In the genomic region with DNA sequence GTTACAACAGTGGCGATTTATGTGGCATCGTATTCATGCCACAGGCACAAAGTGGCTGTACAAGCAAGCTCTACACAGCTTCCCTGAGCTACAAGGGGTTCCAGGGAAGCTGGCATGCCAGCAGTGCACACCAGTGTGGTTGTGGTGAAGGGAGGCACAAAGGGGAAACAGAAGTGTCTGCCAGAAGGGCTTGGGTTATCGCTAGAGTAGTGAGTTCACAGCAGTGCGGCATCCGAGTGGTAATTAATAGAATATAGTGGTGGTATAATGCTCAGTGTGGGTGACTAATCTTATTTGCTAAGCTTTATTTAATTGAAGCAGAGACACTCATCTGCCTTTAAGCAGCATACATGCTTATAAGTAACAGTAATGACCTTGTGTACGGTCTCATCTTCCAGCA, we compare ENCODE assay signal across 23 mouse cellular contexts. TPM values are rescaled to one million over a fixed set of nuclear protein-coding genes. Genes with fewer than 3 reads are reported as not detected.
DNase-seq lines count a peak whose midpoint lies in the region; ATAC-seq and TF ChIP-seq lines count a peak whose summit lies in the region.
"Had no signal": no experiment of that assay in that cellular context is flagged by ENCODE, and none has a peak within 500 bp of the region (broad histone marks: within the 10 kb centered on the region; RNA-seq: fewer than 3 reads in every experiment).

No protein-coding gene starts in this region.

- TF ChIP-seq CTCF in cortical plate, adult 2 months (IDR thresholded peaks at IDR 0.05; ENCODE audit: extremely low read depth, insufficient read depth, low read length), result no peak

- H3K27me3 ChIP-seq in hindbrain, embryonic 16.5 days (replicated peaks; ENCODE audit: control insufficient read depth, insufficient read depth, low read length), result no peaks in the 10 kb centered on the region
- no peaks in the 10 kb centered on the region for H3K27me3 ChIP-seq in hindbrain, embryonic 11.5 days (ENCODE audit: control insufficient read depth, insufficient read depth, low read length)
- H3K27me3 ChIP-seq: embryonic facial prominence, embryonic 12.5 days; limb, embryonic 15.5 days; liver, embryonic 15.5 days had no signal

- DNase-seq in hindbrain, embryonic 11.5 days (ENCODE audit: low spot score), result no peak
- DNase-seq in Muller cell, postnatal 12 days (ENCODE audit: inconsistent ontology term), result peak; percentile 15
- DNase-seq in retina, adult 2 months (ENCODE audit: low read depth, low spot score), result peak; percentile 9
- no peak for DNase-seq in adrenal gland, adult 8-10 months
- DNase-seq in adrenal gland, postnatal 14 days, result no peak
- DNase-seq: adrenal gland, postnatal 25 days; cerebellum, adult 11-12 months; cerebellum, postnatal 36 days; gastrocnemius, postnatal 25 days; heart, postnatal 14 days; kidney, adult 2 months; kidney, postnatal 10 days; thymus, postnatal 14 days had no signal

- peak; percentile 48; the same call in 1 of the 2 replicates for ATAC-seq in hindbrain, embryonic 16.5 days
- no peak for ATAC-seq in hindbrain, embryonic 11.5 days (ENCODE audit: low FRiP score)
- ATAC-seq: activated CD4-positive, CD25-positive, alpha-beta regulatory T cell, adult 4 months; forebrain, embryonic 16.5 days; inflammation-experienced regulatory T-cells, adult 6 months had no signal

- peaks cover 3% of the 10 kb centered on the region; the same call in 1 of the 2 replicates for H3K4me1 ChIP-seq in hindbrain, embryonic 16.5 days (ENCODE audit: control insufficient read depth, insufficient read depth, low read depth, low read length)
- H3K4me1 ChIP-seq in hindbrain, embryonic 11.5 days (replicated peaks; ENCODE audit: control insufficient read depth, insufficient read depth, low read length), result no peaks in the 10 kb centered on the region
- peaks cover 2% of the 10 kb centered on the region; the same call in 1 of the 2 replicates for H3K4me1 ChIP-seq in cortical plate, adult 2 months (ENCODE audit: control insufficient read depth, insufficient read depth, low read length)
- H3K4me1 ChIP-seq: embryonic facial prominence, embryonic 12.5 days had no signal

- WGBS in hindbrain, embryonic 16.5 days, result 58% methylated on average over 6 of the region's 6 CpGs
- WGBS in hindbrain, embryonic 11.5 days, result 92% methylated on average over 6 of the region's 6 CpGs

- H3K4me3 ChIP-seq in hindbrain, embryonic 16.5 days (ENCODE audit: low read length), result no peak overlapping the region
- H3K4me3 ChIP-seq in hindbrain, embryonic 11.5 days (ENCODE audit: low read depth, low read length), result no peak overlapping the region
- H3K4me3 ChIP-seq in cortical plate, adult 2 months (ENCODE audit: insufficient read depth, low read length), result no peak overlapping the region
- H3K4me3 ChIP-seq: embryonic facial prominence, embryonic 12.5 days; heart, embryonic 10.5 days; layer of hippocampus, adult 2 months; limb, embryonic 15.5 days; liver, embryonic 15.5 days had no signal

- no peak overlapping the region for H3K9ac ChIP-seq in hindbrain, embryonic 16.5 days (ENCODE audit: low read depth, low read length)
- no peak overlapping the region for H3K9ac ChIP-seq in hindbrain, embryonic 11.5 days (ENCODE audit: low read depth, low read length)
- H3K9ac ChIP-seq: embryonic facial prominence, embryonic 12.5 days; limb, embryonic 15.5 days; liver, embryonic 15.5 days had no signal

- H3K9me3 ChIP-seq in hindbrain, embryonic 16.5 days (ENCODE audit: control insufficient read depth, low read length), result no peaks in the 10 kb centered on the region
- H3K9me3 ChIP-seq in hindbrain, embryonic 11.5 days (ENCODE audit: control insufficient read depth, low read length), result no peaks in the 10 kb centered on the region
- H3K9me3 ChIP-seq: embryonic facial prominence, embryonic 12.5 days; heart, embryonic 10.5 days; limb, embryonic 15.5 days; liver, embryonic 15.5 days had no signal

- H3K4me2 ChIP-seq in hindbrain, embryonic 16.5 days (ENCODE audit: low read length), result no peak overlapping the region
- no peak overlapping the region for H3K4me2 ChIP-seq in hindbrain, embryonic 11.5 days (replicated peaks; ENCODE audit: low read depth, low read length)
- H3K4me2 ChIP-seq: embryonic facial prominence, embryonic 12.5 days; limb, embryonic 15.5 days; liver, embryonic 15.5 days had no signal

- H3K36me3 ChIP-seq in hindbrain, embryonic 16.5 days (ENCODE audit: control insufficient read depth, insufficient read depth, low read length), result peaks cover 3% of the 10 kb centered on the region; the same call in 1 of the 2 replicates
- H3K36me3 ChIP-seq in hindbrain, embryonic 11.5 days (ENCODE audit: control insufficient read depth, insufficient read depth, low read length), result no peaks in the 10 kb centered on the region
- H3K36me3 ChIP-seq: embryonic facial prominence, embryonic 12.5 days; heart, embryonic 10.5 days had no signal

- no peak for TF ChIP-seq POLR2A in cortical plate, adult 2 months (IDR thresholded peaks at IDR 0.05; ENCODE audit: extremely low read depth, insufficient read depth, low read length)

- H3K27ac ChIP-seq in hindbrain, embryonic 16.5 days (ENCODE audit: low read depth, low read length), result no peak overlapping the region
- no peak overlapping the region for H3K27ac ChIP-seq in hindbrain, embryonic 11.5 days (ENCODE audit: low read depth, low read length)
- peak overlapping the region; percentile 37; the same call in 1 of the 2 replicates for H3K27ac ChIP-seq in cortical plate, adult 2 months (ENCODE audit: insufficient read depth, low read length)
- H3K27ac ChIP-seq: embryonic facial prominence, embryonic 12.5 days; heart, embryonic 10.5 days; layer of hippocampus, adult 2 months; limb, embryonic 15.5 days; liver, embryonic 15.5 days had no signal

RNA-seq across cellular contexts. Expression of a gene that starts 43.5 kb away (rescaled TPM):
- 47.3 and 49.9 TPM in 2 replicates for polyA plus RNA-seq in hindbrain, embryonic 16.5 days (2015; fragmentation: Nextera tagmentation; extraction: Ambion mirVana)
- polyA plus RNA-seq in hindbrain, embryonic 11.5 days (2014; fragmentation: Nextera tagmentation; extraction: Ambion mirVana), result 27.7 and 31.7 TPM in 2 replicates
- polyA plus RNA-seq in cortical plate, adult 2 months (2012; rRNA removed), result 38.2 and 42.7 TPM in 2 replicates
- 10 to 100 TPM; 30.9 to 51.4 (median 43.5) TPM for total RNA-seq in adrenal gland, adult 8-10 months (2022)
- total RNA-seq in adrenal gland, postnatal 14 days (2021), result 39.1 and 50.5 TPM in 2 replicates

Comparison
In these comparisons a context has a peak if more than half of its experiments do, and no peak if none do; other contexts are left out.
1. DNase-seq: peak in Muller cell, postnatal 12 days (single experiment) and retina, adult 2 months (single experiment); none in hindbrain, embryonic 11.5 days (single experiment), adrenal gland, adult 8-10 months (single experiment) and adrenal gland, postnatal 14 days (single experiment).